Mouse (Mus musculus) T-cell, adult 2 months (primary cell): ENCODE data around the gene Comt.

Experiments
- DNase-seq: peaks from one replicate; pipeline ENCODE4 v3.0.0; 2022; ENCODE audit warnings: low spot score

Comt gene

DNA sequence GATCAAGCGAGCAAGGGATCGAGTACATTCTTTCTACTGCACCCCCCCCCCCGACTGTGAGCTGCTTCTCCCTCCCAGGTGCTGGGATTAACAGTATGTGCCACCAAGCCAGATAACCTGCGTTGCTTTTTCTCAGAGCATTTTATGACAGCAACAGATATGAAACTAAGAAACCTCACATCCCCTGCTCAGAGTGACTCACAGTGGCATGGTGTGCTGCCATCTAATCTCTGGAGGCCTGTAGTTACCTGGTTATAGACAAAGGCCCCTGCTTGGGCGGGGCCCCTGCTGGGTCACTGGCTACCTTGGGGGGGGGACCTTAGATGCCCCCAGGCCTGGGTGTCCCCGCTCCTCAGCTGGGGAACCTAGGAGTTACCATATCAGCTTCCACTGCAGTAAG is 68.7 kb downstream of the Comt start:
- no peak for DNase-seq

DNA sequence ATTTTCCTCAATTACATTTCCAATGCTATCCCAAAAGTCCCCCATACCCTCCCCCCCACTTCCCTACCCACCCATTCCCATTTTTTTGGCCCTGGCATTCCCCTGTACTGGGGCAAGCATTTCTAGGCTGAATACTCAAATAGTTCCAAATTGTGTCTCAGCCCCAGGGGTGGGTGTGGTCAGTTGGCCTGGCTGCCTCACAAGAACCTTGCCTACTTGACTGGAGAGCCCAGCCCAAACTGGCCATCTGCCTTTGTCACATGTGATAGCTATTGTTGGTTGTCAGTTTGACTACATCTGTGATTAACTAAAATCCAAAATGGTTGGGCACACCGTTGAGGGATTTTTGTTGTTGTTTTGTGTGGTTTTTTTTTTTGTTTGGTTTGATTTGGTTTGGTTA is 69.7 kb downstream of the Comt start:
- no peak for DNase-seq
